7 mouse cellular contexts compared by ENCODE assay signal in the genomic region with DNA sequence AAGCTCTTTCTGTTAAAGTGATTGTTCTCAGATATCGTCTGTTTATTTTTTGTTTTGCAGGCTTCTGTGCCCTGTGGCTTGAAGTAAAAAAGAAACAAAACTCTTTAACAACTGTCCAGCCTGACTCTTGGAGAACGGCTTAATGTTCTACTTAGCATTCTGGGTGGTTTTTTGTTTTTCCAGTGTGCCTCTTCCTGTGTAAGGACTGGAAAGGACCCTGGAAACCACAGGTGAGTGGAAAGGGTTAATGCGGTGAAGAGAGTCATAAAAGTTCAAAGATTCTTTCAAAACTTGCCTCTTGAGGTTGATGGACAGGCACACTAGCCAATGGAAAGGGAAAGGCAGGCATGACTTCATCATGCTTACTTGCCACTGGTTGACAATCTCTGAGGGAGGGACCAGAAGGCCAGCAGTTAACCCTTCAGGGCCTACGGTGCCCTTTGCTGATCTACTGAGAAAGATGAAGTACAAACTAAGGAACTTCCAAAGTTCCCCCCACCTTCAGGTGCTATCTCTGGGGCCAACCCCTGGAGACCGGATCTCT. TPM values are rescaled to one million over a fixed set of nuclear protein-coding genes. Genes with fewer than 3 reads are reported as not detected.
A peak's percentile ranks its signal among the peaks of the same experiment; 100 is the strongest.
DNase-seq lines count a peak whose midpoint lies in the region; ATAC-seq lines count a peak whose summit lies in the region.

No protein-coding gene starts in this region.

- DNase-seq in R1 (ENCODE audit: low read depth, low spot score): peak; percentile 100
- peak; percentile 94 for DNase-seq in embryo, embryonic 11.5 days (ENCODE audit: low read depth, low spot score)
- peak; percentile 86 for DNase-seq in gastrocnemius, postnatal 25 days
- peak; percentile 72 to 82 for DNase-seq in left cerebral cortex, postnatal 25 days (ENCODE audit: low spot score in 2 of 2)
- peak; percentile 98 for DNase-seq in mesoderm, embryonic 11.5 days (ENCODE audit: low read depth, low spot score)
- DNase-seq in right cerebral cortex, postnatal 4 days: peak; percentile 77

- peak; percentile 76 for ATAC-seq in inflammation-experienced regulatory T-cells, adult 6 months

- intact Hi-C loops in left cerebral cortex, postnatal 25 days (cut with DNase I): no loop called here

RNA-seq across cellular contexts. Expression of gene Kdm2b, which starts 4.8 kb away (rescaled TPM):
- 10 to 100 TPM; 12.8 to 14.3 TPM for total RNA-seq in gastrocnemius, postnatal 25 days (2021)
- 10 to 100 TPM; 29.8 to 58.3 (median 53.4) TPM for polyA plus RNA-seq in inflammation-experienced regulatory T-cells, adult 6 months (2017; shearing (Covaris generic))
- 10 to 100 TPM; 26.2 to 26.5 TPM for total RNA-seq in left cerebral cortex, postnatal 25 days (2021)

RNA-seq across cellular contexts. Expression of gene Orai1, which starts 20.5 kb away (rescaled TPM):
- total RNA-seq in gastrocnemius, postnatal 25 days (2021): 10 to 100 TPM; 31.5 to 36.3 TPM
- polyA plus RNA-seq in inflammation-experienced regulatory T-cells, adult 6 months (2017; shearing (Covaris generic)): 10 to 100 TPM in 1 of 3 experiments, 1 to 10 TPM in 2; 7.3 to 10.0 (median 8.0) TPM
- 10 to 100 TPM in 1 of 2 experiments, 1 to 10 TPM in 1; 8.3 to 10.3 TPM for total RNA-seq in left cerebral cortex, postnatal 25 days (2021)

RNA-seq across cellular contexts. Expression of gene Morn3, which starts 52.4 kb away (rescaled TPM):
- not detected for total RNA-seq in gastrocnemius, postnatal 25 days (2021)
- polyA plus RNA-seq in inflammation-experienced regulatory T-cells, adult 6 months (2017; shearing (Covaris generic)): 1 to 10 TPM; 2.6 to 7.4 (median 6.1) TPM
- total RNA-seq in left cerebral cortex, postnatal 25 days (2021): under 1 TPM in 1 of 2 experiments, not detected in 1; 0.73 TPM

Comparison
In these comparisons a context has a peak if more than half of its experiments do, and no peak if none do; other contexts are left out.
1. Peak in every context shown above with its lines: DNase-seq and ATAC-seq.